Mouse (Mus musculus) ES-E14 (cell line): ENCODE results near the gene Shbg.
A peak's percentile ranks its signal among the peaks of the same experiment; 100 is the strongest.

ENCODE experiments used
- MAFK ChIP-seq: IDR thresholded peaks from 2 replicates; pipeline ENCODE4 v1.6.1; 2014; ENCODE audit warnings: mild to moderate bottlenecking, low read depth, low read length, inconsistent platforms; ENCODE audit not compliant: insufficient read depth
- ZNF384 ChIP-seq: IDR thresholded peaks from 2 replicates; pipeline ENCODE4 v1.6.1; 2012; ENCODE audit warnings: low read depth, low read length, inconsistent platforms

- TF ChIP-seq MAFK (0 out of 2 replicates have a peak, but pooled peaks have one; percentile 3), ZNF384 (no peak)
Measured at GRCm38 (mm10) chr11:69585718-69586325, 31.9 kb downstream of the Shbg start.
